Mouse (Mus musculus) cerebellum, adult 8-10 months (tissue): ENCODE results near the gene Myo1c.
A peak's percentile ranks its signal among the peaks of the same experiment; 100 is the strongest.

Experiments used
- DNase-seq: peaks from one replicate; pipeline ENCODE4 v3.0.0; 2022

Myo1c gene

GRCm38 (mm10) chr11:75650958-75651425 lies 688 bp downstream of the Myo1c start:
- DNase-seq: no peak

GRCm38 (mm10) chr11:75651426-75652221 lies 1.3 kb downstream of the Myo1c start:
- DNase-seq: peak; percentile 76

DNA sequence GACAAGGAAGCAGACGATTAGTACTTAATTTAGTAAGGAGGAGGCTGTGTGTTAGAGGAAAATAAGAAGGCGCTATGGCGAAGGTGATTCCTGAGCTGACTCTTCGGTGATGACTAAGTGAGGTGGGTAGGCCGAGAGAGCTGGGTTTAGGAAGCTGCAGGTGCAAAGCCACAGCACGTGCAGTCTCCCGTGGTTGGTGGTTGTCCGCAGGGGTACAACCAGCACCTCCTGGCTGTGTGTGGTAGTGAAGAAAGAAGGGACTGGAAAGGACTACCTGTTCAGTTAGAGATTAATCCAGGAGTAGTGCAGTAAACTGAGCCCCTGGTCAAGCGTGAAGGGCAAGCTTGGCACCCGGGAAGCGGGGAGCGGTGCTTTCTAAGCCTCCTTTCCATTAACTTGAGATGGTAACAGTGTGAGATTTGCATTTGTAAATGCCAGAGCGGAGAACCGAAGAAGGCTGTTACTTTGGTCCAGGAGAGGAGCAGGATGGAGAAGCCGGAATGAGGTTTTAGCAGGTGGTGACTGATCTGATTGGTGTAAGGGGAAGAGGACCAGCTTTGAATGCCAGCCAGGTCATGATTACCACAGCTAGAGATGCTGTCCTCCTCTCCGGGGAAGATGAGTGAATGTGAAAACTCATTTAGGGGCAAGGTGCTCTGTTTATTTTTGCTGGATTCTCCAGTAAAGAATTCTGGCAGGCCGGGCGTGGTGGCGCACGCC lies 2.1 kb downstream of the Myo1c start:
- no peak for DNase-seq

DNA sequence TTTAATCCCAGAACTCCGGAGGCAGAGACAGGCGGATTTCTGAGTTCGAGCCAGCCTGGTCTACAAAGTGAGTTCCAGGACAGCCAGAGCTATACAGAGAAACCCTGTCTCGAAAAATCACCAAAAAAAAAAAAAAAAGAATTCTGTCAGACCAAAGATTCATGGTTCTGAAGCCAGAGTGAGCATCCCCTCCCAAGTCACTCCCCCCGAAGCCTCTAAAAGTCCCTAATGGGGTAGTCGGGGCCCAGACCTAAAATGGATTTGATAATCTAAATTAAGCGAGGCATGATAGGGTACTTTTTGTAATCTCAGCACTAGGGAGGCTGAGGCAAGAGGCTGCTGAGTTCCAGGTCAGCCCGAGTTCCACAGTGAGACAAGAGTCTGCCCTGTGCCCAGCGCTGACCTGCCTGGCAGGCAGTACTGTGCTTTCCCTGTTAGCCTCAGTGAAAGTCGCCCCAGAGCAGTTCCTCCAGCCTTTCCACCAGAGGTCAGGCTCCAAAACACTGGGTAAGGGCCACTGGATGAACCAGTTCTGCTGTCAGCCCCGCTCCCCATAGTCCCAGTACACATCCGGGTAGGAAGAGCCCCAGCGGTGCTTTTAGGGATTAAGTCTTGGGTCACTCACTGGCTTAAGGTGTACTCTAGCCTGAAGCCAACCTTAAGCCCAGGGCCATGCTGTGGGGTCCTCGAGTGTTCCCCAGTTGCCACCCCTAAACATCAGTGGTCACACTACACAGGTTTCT lies 2.8 kb downstream of the Myo1c start:
- DNase-seq: no peak

DNA sequence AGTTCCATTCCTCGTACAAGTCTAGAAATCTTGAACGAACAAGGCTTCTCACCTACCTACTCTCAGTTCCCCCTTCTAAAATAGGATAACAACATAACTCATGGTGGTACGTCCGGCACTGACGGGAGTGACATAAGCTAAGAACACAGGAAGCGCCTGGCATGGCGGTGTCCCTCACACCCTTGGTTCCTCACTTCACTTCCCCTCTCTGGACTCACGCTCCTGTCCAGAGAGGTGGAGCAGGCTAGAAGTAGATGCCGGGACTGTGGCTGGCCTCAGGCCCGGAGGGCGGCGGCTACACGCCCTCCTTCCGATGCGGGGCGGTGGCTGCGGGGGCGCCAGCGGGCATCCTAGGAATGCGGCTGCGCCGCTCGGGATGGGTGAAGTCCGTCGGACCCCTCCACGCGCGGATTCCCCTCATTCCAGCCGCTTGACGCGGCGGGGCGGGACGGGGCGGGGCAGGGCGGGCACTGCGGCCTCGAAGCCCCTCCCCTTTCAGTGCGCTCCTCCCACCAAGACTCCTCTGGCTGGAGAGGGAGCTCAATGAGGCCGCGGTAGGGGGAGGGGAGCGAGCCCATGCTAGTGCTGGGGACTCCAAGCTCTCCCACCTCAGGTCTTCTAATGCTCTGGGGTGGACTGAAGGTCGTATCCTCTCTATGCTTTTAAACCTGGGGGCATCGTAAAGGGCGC lies 3.6 kb downstream of the Myo1c start:
- DNase-seq: peak; percentile 73

GRCm38 (mm10) chr11:75654471-75655390 lies 4.4 kb downstream of the Myo1c start:
- DNase-seq: no peak

DNA sequence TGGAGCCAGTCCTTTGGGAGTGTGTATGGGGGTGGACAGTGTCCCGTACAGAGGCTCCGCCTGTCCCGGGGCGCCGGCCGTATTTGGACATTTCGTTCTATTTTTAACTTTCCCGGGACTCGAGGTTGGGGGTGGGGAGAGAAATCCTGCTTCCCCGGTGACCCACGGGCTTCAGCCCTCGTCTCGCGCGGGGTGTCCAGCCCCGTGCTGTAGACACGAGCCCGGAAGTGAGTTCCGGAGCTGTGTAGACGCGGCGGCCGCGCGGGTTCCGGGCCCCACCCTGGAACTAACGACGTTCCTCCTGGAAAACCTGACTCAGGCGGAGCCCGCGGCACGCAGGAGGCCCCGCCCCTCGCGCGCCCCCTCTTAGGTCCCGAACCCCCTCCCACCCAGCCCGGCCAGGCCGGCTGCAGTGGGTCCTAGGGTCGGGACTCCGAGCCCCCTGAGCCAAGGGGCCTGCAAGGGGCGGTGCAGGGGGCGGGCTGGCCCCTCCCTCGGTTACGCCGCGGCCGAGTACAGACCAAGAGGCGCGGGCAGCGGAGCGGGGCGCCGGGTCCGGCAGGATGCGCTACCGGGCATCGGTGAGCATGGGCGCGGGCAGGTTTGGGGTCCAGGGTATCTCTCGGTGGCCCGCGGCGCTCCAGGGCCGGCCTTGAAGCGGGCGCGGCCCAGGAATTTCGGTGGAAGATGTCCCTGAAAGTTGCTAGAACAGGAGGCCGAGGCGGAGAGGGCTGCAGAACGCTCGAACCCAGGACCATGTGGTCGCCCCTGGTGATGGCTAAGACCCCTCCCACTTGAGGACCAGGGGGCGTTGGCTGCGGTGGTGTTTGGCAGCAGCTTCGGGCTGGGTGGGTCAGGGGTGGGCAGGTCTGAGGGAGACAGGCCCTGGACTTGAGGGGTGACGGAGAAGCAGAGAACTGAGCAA lies 5.6 kb downstream of the Myo1c start:
- DNase-seq: peak; percentile 65

DNA sequence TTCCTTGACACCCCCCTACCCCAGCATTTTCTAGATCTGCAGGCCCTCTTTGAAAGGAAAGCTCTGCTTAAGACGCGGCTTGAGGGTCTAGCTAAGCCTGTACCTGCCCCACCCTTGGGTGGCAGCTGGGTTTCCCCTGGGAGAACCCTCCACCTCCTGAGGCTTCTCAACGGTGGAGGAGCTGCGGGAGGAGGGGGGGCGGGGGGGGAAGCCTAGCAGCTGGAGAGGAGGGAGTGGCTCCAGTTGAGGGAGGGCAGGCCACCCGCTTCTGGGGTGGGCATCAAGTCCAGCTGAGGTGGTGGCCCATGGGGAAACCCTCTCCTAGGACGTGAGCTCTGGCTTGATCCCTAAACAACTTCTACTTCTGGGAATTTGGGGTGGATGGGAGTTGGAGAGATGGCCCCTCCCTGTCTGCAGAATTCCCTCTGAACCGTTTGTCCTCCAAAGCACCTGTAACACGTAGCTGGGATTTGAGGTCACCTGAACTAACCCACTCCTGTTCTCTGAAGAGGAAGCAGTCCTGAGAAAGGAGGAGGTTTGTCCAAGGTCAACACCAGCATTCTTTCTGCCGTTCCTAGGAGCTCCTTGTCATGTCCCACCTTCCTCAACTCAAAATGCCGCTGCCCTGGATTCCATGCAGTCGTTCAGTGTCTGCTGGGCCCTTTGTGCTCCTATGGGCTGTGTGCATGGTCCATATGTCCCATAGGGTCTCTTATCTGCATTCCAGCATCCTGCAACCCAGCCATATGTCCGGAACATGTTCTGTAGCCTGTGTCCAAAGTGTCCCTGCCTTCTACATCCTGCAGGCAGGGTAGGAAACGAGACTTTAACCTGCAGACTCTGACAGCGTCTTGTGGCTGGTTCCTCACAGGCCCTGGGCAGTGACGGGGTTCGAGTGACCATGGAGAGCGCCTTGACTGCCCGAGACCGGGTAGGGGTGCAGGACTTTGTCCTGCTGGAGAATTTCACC lies 6.6 kb downstream of the Myo1c start:
- no peak for DNase-seq

GRCm38 (mm10) chr11:75657841-75658240 lies 7.5 kb downstream of the Myo1c start:
- DNase-seq: no peak

DNA sequence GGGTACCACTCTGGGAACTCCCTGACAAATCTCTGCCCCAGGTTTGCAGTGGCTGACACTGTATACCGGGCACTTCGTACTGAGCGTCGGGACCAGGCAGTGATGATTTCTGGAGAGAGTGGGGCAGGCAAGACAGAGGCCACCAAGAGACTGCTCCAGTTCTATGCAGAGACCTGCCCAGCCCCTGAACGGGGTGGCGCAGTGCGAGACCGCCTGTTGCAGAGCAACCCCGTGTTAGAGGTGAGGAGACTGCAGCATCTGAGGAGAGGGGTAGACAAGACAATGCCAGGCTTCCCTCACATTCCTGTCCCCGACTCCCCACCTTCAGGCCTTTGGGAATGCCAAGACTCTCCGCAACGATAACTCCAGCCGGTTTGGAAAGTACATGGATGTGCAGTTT lies 8.0 kb downstream of the Myo1c start:
- DNase-seq: no peak

DNA sequence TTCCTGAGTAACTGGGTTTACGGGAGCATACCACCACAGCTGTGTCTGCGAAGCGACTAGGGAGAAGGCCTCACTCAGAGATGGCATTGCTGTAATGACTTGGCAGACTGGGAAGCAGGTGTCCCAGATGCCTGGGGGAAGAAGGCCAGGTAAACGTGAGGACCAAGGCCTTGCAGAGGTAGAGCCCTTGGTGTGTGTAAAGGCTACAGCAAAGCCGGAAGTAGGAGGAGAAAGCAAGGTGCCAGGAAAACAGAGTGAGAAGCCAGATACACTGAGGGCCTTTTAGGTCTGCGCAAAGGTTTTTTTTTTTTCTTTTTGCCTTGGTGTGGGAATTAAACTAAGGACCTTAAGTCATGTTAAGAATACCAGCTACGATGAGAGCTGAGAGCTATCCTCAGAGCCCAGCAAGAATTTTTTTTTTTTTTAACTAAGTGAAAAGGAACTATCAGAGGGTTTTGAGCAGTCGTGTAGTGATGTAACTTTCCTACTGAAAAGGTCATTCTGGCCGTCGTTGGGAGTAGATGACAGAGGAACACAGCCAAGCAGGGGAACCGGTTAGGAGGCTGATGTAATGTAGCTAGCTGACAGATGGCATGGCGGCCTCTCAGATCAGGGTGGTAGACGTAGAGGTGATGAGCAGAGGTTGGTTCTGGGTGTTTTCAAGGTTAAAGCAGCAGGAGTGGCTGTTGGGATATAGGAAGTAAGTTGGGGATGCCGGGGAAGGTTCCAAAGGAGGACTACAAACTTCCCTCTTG lies 8.9 kb downstream of the Myo1c start:
- DNase-seq: no peak

DNA sequence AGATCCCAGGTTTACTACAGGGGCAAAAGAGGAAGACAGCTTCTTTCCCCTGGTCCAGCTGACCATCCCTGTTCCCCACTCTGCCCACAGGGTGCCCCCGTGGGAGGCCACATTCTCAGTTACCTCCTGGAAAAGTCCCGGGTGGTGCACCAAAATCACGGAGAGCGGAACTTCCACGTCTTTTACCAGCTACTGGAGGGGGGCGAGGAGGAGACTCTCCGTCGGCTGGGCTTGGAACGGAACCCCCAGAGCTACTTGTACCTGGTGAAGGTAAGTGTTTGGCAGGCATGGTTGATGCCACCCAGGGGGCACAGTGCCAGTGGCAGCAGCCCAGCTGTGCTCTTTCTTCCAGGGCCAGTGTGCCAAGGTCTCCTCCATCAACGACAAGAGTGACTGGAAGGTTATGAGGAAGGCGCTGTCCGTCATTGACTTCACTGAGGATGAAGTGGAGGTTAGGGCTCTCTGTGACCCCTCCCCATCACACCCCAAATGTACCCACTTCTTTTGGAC lies 9.8 kb downstream of the Myo1c start:
- DNase-seq: no peak

DNA sequence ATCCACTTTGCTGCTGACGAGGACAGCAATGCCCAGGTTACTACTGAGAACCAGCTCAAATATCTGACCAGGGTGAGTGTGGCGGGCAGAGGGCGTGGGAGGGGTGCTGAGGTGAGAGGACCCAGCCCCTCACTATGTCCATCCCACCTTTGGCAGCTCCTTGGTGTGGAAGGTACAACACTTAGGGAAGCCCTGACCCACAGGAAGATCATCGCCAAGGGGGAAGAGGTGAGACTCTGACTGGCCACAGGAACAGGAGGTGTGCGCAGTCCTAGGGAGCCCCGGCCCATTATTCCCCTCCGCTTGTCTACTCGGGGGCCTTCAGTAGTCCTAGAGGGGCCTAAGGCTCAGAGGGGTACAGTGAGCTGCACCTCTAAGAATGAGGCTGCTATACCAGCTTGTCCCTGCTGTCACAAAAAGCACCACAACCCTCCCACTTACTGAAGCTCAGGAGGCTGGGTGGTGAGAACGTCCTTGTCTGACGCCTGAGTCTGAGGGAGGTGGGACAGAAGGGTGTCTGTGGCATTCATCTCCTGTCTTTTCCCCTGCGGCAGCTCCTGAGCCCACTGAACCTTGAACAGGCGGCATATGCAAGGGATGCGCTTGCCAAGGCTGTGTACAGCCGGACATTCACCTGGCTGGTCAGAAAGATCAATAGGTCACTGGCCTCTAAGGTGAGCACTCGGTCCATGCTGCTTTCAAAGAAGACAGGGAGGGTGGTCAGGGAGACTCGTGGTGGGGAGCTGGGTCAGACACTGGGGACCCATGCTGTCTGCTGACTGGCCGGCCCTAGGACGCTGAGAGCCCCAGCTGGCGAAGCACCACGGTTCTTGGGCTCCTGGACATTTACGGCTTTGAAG lies 10.9 kb downstream of the Myo1c start:
- no peak for DNase-seq

DNA sequence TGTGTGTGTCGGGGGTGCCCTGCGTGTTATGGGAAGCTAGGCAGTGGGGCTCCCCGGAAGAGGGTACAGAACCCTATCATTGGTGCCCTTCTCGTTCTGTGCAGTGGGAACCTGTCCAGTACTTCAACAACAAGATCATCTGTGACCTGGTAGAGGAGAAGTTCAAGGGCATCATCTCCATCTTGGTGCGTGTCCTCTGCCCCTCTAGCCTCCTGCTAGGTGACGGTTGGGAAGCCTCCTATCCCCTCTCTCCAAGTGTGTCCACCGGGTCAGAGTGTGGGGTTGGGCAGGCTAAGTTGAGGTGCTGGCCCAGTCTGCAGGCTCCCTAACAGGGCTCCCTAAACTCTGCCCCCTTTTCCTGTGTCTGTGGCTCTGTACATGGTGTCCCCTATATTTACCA lies 11.8 kb downstream of the Myo1c start:
- no peak for DNase-seq

GRCm38 (mm10) chr11:75666296-75666695 lies 16.0 kb downstream of the Myo1c start:
- DNase-seq: no peak

GRCm38 (mm10) chr11:75668621-75669020 lies 18.3 kb downstream of the Myo1c start:
- DNase-seq: no peak

DNA sequence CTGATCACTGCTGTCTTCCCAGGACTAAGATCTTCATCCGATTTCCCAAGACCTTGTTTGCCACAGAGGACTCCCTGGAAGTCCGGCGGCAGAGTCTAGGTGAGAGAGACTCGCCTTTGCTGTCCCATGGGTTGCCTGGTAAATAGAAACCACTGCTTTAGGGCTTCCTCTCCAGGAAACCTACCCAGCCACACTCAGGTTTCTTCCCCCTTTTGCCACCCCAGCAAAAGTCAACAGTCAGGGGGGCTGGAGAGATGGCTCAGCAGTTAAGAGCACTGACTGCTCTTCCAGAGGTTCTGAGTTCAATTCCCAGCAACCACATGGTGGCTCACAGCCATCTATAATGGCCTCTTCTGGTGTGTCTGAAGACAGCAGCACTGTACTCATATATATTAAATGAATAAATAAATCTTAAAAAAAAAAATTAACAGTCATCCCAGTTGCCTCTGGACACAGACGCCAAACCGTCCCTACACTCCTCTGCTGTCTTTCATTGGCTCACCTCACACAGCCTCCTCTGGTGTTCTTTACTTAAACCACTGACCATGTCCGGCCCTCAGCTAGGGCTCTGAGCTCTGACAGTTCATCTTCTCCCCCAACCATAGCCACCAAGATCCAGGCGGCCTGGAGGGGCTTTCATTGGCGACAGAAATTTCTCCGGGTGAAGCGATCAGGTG lies 19.0 kb downstream of the Myo1c start:
- DNase-seq: no peak
